Mouse (Mus musculus) neural tube, embryonic 14.5 days (tissue): Measurements from ENCODE around the gene Fam78b. TPM values are rescaled to one million over a fixed set of nuclear protein-coding genes. Genes with fewer than 3 reads are reported as not detected.

Experiments
- ATAC-seq: fragments of 200-750 bp; cut with Nextera tagmentation; 2 replicates; pipeline ENCODE4 v1.8.0; 2017; ENCODE audit warnings: low read depth, mild to moderate bottlenecking, moderate TSS enrichment, moderate library complexity
- H3K27ac ChIP-seq: fragments of 300-500 bp; sonication (generic); 2 replicates; pipeline ENCODE4 v1.5.1; 2014; ENCODE audit warnings: low read depth, mild to moderate bottlenecking, control low read depth, low read length, moderate library complexity, mixed read lengths
- H3K27me3 ChIP-seq: fragments of 300-500 bp; sonication (generic); 2 replicates; pipeline ENCODE4 v1.6.1; 2014; ENCODE audit warnings: low read length; ENCODE audit not compliant: control insufficient read depth, insufficient read depth
- H3K36me3 ChIP-seq: fragments of 300-500 bp; sonication (generic); 2 replicates; pipeline ENCODE4 v1.6.1; 2014; ENCODE audit warnings: low read length, mixed read lengths; ENCODE audit not compliant: control insufficient read depth, insufficient read depth
- H3K4me1 ChIP-seq: fragments of 300-500 bp; sonication (generic); 2 replicates; pipeline ENCODE4 v1.6.1; 2014; ENCODE audit warnings: low read length; ENCODE audit not compliant: control insufficient read depth, insufficient read depth
- H3K4me2 ChIP-seq: fragments of 300-500 bp; sonication (generic); 2 replicates; pipeline ENCODE4 v1.6.1; 2014; ENCODE audit warnings: mild to moderate bottlenecking, low read depth, low read length, control low read depth
- H3K4me3 ChIP-seq: fragments of 300-500 bp; sonication (generic); 2 replicates; pipeline ENCODE4 v1.5.1; 2014; ENCODE audit warnings: low read depth, low read length, control low read depth, mixed read lengths
- H3K9ac ChIP-seq: fragments of 300-500 bp; sonication (generic); replicated peaks from 2 replicates; pipeline ENCODE4 v1.6.1; 2014; ENCODE audit warnings: low read depth, mild to moderate bottlenecking, control low read depth, low read length, mixed read lengths
- H3K9me3 ChIP-seq: fragments of 300-500 bp; sonication (generic); 2 replicates; pipeline ENCODE4 v1.6.1; 2016; ENCODE audit warnings: low read length; ENCODE audit not compliant: control insufficient read depth
- WGBS: fragments of 180-500 bp; shearing (Covaris S2); extraction: QIAGEN DNeasy Blood & Tissue Kit; methylation state at CpG from one replicate; pipeline ENCODE4 v1.1.7; 2014; 5-methylcytosine and 5-hydroxymethylcytosine counted together
- polyA plus RNA-seq: library from polyadenylated mRNA; unstranded; fragments of >200 nt; fragmentation: Nextera tagmentation; extraction: Ambion mirVana; gene quantifications from 2 replicates; pipeline ENCODE4 v1.2.1, GENCODE M21; 2014

Fam78b gene
- polyA plus RNA-seq, 1 experiment from 2014 or later, result 12.9 TPM

DNA sequence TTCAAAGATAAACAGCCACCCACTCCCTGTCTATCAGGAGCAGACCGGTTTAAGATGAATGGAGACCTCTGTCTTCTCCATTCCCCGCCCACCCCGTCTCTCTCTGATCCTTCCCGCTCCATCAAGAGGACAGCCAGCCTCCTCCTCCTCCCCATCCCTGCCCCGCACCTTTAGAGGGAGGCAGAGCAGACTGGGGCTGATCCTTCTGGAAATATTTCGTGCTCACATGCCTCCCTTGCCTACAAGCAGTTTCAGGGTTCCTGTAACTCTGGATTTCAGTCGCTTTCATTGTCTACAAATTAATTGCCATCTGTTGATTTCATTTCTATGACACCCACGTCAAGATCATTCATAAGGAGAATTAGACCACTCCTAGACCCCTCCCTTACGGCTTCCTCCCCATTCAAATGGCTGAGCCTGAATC, 20.8 kb downstream of the Fam78b start:
- Histone ChIP-seq H3K4me1 (no peaks in the 10 kb centered on the region), H3K27me3 (no peaks in the 10 kb centered on the region), H3K27ac (no peak overlapping the region), H3K9me3 (no peaks in the 10 kb centered on the region), H3K36me3 (no peaks in the 10 kb centered on the region), H3K4me2 (no peak overlapping the region), H3K4me3 (no peak overlapping the region), H3K9ac (no peak overlapping the region)
- no peak for ATAC-seq
- WGBS, result 54% methylated on average over 9 of the region's 9 CpGs

DNA sequence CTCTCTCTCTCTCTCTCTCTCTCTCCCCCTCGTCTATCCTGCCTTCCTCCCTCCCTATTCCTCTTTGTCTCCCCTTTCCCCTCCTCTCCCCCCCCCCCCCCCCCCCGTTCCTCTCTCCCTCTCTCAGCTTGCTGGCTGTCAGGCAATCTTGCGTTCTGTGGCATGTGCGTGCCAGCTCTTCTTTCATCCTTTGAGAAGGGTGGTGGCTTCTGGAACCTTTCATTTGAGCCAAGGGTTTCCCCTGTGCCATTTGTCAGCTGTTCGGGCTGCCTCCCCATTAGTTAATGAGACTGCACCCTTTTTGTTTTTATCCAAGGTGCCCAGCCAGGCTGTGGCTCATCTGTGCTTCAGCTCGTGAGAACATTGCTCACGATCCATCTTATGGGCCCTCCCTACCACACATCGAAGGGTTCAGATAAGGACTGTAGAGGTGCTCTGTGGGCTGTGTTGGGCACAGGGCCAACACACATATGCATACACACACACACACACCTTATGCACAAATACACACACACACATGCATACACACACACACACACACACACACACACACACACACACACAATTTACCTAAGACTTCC, 21.4 kb downstream of the Fam78b start:
- no peaks in the 10 kb centered on the region for H3K36me3 ChIP-seq
- H3K9me3 ChIP-seq, result no peaks in the 10 kb centered on the region; the same call in 1 of the 2 replicates
- H3K27me3 ChIP-seq, result no peaks in the 10 kb centered on the region
- H3K9ac ChIP-seq, result no peak overlapping the region
- H3K4me2 ChIP-seq, result no peak overlapping the region
- no peak overlapping the region for H3K27ac ChIP-seq
- ATAC-seq, result 0 out of 2 replicates have a peak, but pooled peaks have one; percentile 20
- WGBS, result 53% methylated on average over 8 of the region's 8 CpGs
- H3K4me3 ChIP-seq, result no peak overlapping the region
- H3K4me1 ChIP-seq, result no peaks in the 10 kb centered on the region

DNA sequence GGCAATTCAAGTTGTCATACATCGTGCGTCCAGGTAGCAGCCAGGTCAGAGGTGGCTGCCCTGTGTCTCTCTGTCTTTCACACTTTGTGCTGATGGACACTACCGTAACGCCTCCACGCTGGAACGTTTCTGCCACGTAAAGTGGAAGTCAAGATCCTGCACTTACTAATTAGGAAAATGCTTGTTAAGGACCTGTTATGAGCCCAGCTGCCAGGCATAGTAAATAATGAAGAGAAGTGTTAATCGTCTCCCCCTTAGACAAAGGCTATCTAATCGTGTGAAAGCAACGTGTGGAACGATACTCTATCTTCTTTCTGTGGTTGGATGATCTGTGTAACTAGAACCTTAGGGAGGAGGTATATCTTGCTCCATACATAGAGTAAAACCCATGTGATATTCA, 22.6 kb downstream of the Fam78b start:
- Histone ChIP-seq H3K27ac (no peak overlapping the region), H3K9ac (no peak overlapping the region), H3K4me1 (no peaks in the 10 kb centered on the region), H3K4me3 (no peak overlapping the region), H3K4me2 (no peak overlapping the region), H3K27me3 (no peaks in the 10 kb centered on the region), H3K9me3 (no peaks in the 10 kb centered on the region; the same call in 1 of the 2 replicates), H3K36me3 (no peaks in the 10 kb centered on the region)
- 76% methylated on average over 11 of the region's 11 CpGs for WGBS
- ATAC-seq, result no peak

DNA sequence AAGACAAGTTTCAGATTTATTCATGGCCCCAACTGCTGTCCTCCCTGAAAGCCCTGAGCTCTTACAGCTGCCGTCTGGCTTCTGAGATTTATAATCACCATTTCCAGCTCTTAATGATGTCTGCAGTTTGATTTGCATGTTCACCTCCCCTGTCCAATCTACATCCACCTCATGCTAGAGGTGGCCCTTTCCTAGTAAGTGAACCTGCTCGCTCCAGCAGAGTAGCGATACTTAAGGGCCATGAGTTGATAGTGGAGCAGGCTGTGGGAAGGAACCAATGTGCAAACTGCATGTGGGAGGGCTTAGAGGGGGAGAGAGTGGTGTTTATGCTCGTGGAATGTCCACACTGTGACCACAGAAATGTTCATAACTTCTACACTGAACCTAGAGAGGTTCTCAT, 23.7 kb downstream of the Fam78b start:
- Histone ChIP-seq H3K36me3 (no peaks in the 10 kb centered on the region), H3K4me3 (no peak overlapping the region), H3K27ac (no peak overlapping the region), H3K27me3 (no peaks in the 10 kb centered on the region), H3K9ac (no peak overlapping the region), H3K4me1 (no peaks in the 10 kb centered on the region), H3K4me2 (no peak overlapping the region), H3K9me3 (no peaks in the 10 kb centered on the region; the same call in 1 of the 2 replicates)
- 63% methylated on average over 4 of the region's 4 CpGs for WGBS
- no peak for ATAC-seq

DNA sequence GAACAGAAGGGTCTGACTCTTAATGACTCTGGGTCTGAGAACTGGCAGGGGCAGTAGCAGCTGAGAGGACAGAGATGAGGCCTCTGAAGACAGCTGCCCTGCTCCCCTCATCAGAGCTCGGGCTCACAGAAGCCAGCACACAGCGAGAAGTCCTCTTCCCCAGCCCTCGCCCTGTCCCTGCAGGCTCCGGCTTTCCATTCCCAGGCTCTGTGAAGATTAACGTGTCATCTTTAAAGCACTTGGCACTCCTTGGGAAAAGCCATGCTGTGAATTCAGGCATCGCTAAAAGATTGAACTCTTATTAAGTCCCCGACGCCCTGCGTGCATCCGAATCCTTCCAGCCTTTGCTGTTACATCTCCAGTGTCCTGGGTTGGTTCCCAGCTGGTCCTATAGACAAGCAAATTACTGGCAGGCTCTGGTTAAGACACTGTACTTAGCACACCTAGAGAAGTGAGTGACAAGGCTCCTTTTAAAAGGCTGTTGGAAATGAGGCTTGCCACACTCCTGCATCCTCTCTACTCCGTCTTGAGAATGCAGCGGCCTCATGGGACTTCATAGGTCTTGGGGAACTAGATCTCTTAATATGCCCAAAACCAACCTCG, 30.9 kb downstream of the Fam78b start:
- no peak overlapping the region for H3K4me2 ChIP-seq
- WGBS, result 47% methylated on average over 13 of the region's 13 CpGs
- no peaks in the 10 kb centered on the region for H3K27me3 ChIP-seq
- H3K4me1 ChIP-seq, result 0 out of 2 replicates have a peak, but pooled peaks cover 2% of the 10 kb centered on the region
- H3K4me3 ChIP-seq, result no peak overlapping the region
- ATAC-seq, result peak; percentile 56; the same call in 1 of the 2 replicates
- no peak overlapping the region for H3K9ac ChIP-seq
- no peaks in the 10 kb centered on the region for H3K36me3 ChIP-seq
- H3K27ac ChIP-seq, result 0 out of 2 replicates have a peak overlapping the region, but pooled peaks have one; percentile 4
- H3K9me3 ChIP-seq, result no peaks in the 10 kb centered on the region; the same call in 1 of the 2 replicates

DNA sequence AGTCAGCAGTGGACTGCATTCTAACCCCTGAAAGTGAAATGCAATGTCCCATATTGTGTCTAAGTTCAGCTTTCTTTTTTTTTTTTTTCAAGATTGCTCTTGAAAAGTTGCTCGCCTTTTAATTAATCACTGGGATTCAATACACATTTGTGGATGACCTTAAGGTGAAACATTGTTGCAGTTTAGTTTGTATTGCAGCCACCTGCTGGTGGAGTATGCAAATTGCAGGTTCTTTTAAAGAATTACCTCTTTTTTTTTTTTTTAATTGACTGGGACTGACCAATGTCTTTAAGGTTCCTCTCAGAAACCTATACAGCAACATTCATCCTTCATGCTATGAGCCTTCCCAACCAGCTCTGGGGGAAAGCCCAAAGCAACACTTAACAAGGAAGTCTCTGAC, 33.2 kb downstream of the Fam78b start:
- WGBS, result 94% methylated on average over 1 of the region's 1 CpGs

DNA sequence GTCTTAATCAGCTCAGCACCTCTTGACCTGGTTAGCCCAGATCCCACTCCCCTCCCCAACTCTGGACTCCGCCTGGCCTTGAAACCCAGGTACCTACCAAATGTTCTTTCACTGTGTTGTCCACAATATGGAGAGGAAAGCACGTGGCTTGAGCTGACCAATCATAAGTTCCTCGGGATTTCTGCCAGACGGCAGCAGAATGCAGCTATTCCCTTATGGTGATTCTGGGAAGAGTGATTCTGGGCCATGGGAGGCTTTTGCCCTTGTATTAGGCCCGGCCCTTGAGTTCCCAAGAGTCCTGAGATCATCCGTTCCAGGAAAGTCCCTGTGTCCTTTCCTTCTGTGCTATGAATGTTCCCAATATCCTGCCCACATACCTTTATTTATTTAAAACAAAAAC, 41.3 kb downstream of the Fam78b start:
- Histone ChIP-seq H3K9ac (no peak overlapping the region), H3K4me2 (no peak overlapping the region), H3K27me3 (no peaks in the 10 kb centered on the region), H3K9me3 (no peaks in the 10 kb centered on the region), H3K4me1 (peaks cover 11% of the 10 kb centered on the region), H3K27ac (no peak overlapping the region), H3K36me3 (no peaks in the 10 kb centered on the region), H3K4me3 (no peak overlapping the region)
- WGBS, result 94% methylated on average over 6 of the region's 6 CpGs
- no peak for ATAC-seq

More for the DNA sequence above, 33.2 kb downstream of the Fam78b start:
- Histone ChIP-seq H3K27ac (no peak overlapping the region), H3K4me1 (0 out of 2 replicates have a peak, but pooled peaks cover 5% of the 10 kb centered on the region), H3K27me3 (no peaks in the 10 kb centered on the region), H3K36me3 (no peaks in the 10 kb centered on the region), H3K9ac (no peak overlapping the region), H3K4me2 (no peak overlapping the region), H3K4me3 (no peak overlapping the region), H3K9me3 (no peaks in the 10 kb centered on the region)
- no peak for ATAC-seq

DNA sequence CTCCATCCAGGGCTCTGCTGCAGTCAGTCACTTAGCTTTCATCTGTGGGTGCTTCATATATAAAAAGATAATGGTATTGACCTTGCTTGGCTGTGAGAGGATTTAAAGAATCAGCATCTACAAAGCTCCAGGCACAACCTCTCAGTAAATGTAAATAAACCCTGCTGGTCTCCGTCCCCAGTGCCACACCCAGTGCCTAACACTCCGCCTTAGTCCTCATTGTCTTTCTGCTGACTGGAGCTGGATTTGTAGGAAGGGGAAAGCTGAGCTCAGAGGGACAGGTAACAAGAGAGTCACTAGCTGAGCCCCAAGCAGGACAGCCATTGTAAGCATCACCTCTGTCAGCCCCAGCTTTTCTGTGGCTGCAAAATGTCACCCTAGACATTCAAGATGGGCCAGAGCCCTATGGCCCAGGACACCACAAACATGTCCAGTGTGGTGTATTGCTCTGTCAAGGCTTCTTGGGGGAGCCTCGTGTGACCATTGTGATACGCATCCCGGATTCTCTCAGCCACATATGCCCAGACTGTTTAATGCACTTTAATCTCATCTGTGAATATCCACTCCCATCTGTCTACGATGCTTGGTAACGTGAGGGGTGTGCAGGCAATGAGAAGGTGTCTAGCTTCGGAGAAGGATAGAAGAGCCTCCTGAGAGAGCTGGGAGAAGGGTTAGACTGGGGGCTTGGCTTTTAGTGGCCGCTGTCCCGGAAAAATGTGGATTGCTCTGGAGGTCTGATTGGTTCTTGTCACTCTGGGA, 45.1 kb downstream of the Fam78b start:
- no peak for ATAC-seq

DNA sequence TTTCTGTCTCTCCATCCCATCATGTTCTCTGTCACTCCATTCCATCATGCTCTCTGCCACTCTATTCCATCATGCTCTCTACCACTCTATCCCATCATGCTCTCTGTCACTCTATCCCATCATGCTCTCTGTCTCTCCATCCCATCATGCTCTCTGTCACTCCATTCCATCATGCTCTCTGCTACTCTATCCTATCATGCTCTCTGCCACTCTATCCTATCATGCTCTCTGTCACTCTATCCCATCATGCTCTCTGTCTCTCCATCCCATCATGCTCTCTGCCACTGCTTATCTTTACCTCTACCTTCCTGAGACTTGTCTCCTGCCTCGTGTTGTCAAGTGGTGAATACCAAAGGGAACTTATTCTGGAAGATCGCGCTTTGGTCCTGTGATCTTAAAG, 49.6 kb downstream of the Fam78b start:
- ATAC-seq, result no peak
- H3K4me1 ChIP-seq, result peaks cover 8% of the 10 kb centered on the region; the same call in 1 of the 2 replicates
- WGBS, result 95% methylated on average over 3 of the region's 3 CpGs

More for the DNA sequence above, 45.1 kb downstream of the Fam78b start:
- Histone ChIP-seq H3K36me3 (no peaks in the 10 kb centered on the region), H3K4me1 (peaks cover 8% of the 10 kb centered on the region), H3K9ac (no peak overlapping the region), H3K27me3 (no peaks in the 10 kb centered on the region), H3K4me3 (no peak overlapping the region), H3K27ac (no peak overlapping the region), H3K4me2 (no peak overlapping the region; the same call in 1 of the 2 replicates), H3K9me3 (no peaks in the 10 kb centered on the region)
- 49% methylated on average over 10 of the region's 10 CpGs for WGBS

More for the DNA sequence above, 49.6 kb downstream of the Fam78b start:
- Histone ChIP-seq H3K27me3 (no peaks in the 10 kb centered on the region), H3K4me2 (no peak overlapping the region), H3K4me3 (no peak overlapping the region), H3K9me3 (no peaks in the 10 kb centered on the region), H3K9ac (no peak overlapping the region), H3K36me3 (no peaks in the 10 kb centered on the region), H3K27ac (no peak overlapping the region)
